Comparison of ENCODE assay signal across 11 mouse cellular contexts in the genomic region with DNA sequence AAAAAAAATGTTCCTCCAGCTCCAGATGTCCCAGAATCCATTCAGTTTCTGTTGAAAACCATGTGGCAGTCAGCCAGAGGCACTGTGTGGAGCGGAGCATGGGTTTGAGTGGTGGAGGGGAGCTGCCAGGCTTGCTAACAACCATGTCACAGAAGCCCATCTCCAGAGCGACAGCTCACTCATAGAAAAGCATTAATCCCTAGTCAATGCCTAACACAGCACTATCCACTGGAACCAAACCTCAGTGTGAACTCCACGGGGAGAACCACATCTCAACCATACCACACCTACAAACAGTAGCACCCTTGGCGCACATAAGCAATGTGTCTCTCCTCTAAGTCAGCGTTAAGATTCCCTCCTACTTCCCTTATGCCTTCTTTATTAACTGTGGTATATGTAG. TPM values are rescaled to one million over a fixed set of nuclear protein-coding genes. Genes with fewer than 3 reads are reported as not detected.
DNase-seq lines count a peak whose midpoint lies in the region; ATAC-seq lines count a peak whose summit lies in the region.
"Had no signal": no experiment of that assay in that cellular context is flagged by ENCODE, and none has a peak within 500 bp of the region (broad histone marks: within the 10 kb centered on the region; RNA-seq: fewer than 3 reads in every experiment).

Gene 4930402F06Rik, minus strand, starts transcription at position 80 of the 400 bp plus-strand sequence.

- H3K4me1 ChIP-seq in kidney, embryonic 16.5 days (ENCODE audit: insufficient read depth, low read length), result no peaks in the 10 kb centered on the region; the same call in 1 of the 2 replicates

- WGBS in kidney, embryonic 16.5 days, result 78% methylated on average over 5 of the region's 5 CpGs

- no peaks in the 10 kb centered on the region for H3K27me3 ChIP-seq in kidney, embryonic 16.5 days (ENCODE audit: insufficient read depth, low read length)
- H3K27me3 ChIP-seq: embryonic facial prominence, embryonic 13.5 days had no signal

- H3K36me3 ChIP-seq in kidney, embryonic 16.5 days (ENCODE audit: insufficient read depth, low read length), result 0 out of 2 replicates have a peak, but pooled peaks cover 3% of the 10 kb centered on the region

- H3K4me3 ChIP-seq in kidney, embryonic 16.5 days (ENCODE audit: low read length), result no peak within 1 kb of the TSS
- H3K4me3 ChIP-seq: embryonic facial prominence, embryonic 13.5 days had no signal

- no peaks in the 10 kb centered on the region for H3K9me3 ChIP-seq in kidney, embryonic 16.5 days (ENCODE audit: low read length)
- H3K9me3 ChIP-seq: embryonic facial prominence, embryonic 13.5 days had no signal

- H3K4me2 ChIP-seq in kidney, embryonic 16.5 days (replicated peaks; ENCODE audit: low read depth, low read length), result no peak within 1 kb of the TSS
- H3K4me2 ChIP-seq: embryonic facial prominence, embryonic 13.5 days had no signal

- H3K9ac ChIP-seq in kidney, embryonic 16.5 days (replicated peaks; ENCODE audit: low read length), result no peak within 1 kb of the TSS
- H3K9ac ChIP-seq: embryonic facial prominence, embryonic 13.5 days had no signal

- DNase-seq in cerebellum, postnatal 10 days, result peak; percentile 53 to 64
- DNase-seq in cerebellum, adult 11 months, result no peak
- peak; percentile 35 for DNase-seq in layer of hippocampus, adult 11-12 months (ENCODE audit: low spot score)
- no peak for DNase-seq in layer of hippocampus, adult 9-10 months (ENCODE audit: low spot score)
- DNase-seq in layer of hippocampus, postnatal 14 days (ENCODE audit: low spot score in 2 of 2), result peak; percentile 32 to 42
- DNase-seq in right cerebral cortex, postnatal 10 days (ENCODE audit: low spot score in 2 of 2), result peak; percentile 64 to 66
- no peak for DNase-seq in embryo, embryonic 11 days

- no peak for ATAC-seq in kidney, embryonic 16.5 days (ENCODE audit: low FRiP score, low TSS enrichment)

- no peak within 1 kb of the TSS for H3K27ac ChIP-seq in kidney, embryonic 16.5 days (ENCODE audit: low read length)
- H3K27ac ChIP-seq: embryonic facial prominence, embryonic 13.5 days had no signal

RNA-seq across cellular contexts. Expression of gene 4930402F06Rik, which starts in this region (rescaled TPM):
- not detected for total RNA-seq in layer of hippocampus, postnatal 14 days (2021)
- not detected in 2 replicates for polyA plus RNA-seq in kidney, embryonic 16.5 days (2015; fragmentation: Nextera tagmentation; extraction: Ambion mirVana)
- total RNA-seq: megakaryocyte-erythroid progenitor cell, adult 5-6 weeks had no signal
- polyA plus RNA-seq: embryonic facial prominence, embryonic 13.5 days; spleen, adult 2 months had no signal

Comparison
In these comparisons a context has a peak if more than half of its experiments do, and no peak if none do; other contexts are left out.
1. DNase-seq: peak in cerebellum, postnatal 10 days (2 of 2), layer of hippocampus, adult 11-12 months (single experiment) and right cerebral cortex, postnatal 10 days (2 of 2); none in cerebellum, adult 11 months (single experiment), layer of hippocampus, adult 9-10 months (single experiment) and embryo, embryonic 11 days (single experiment).
2. Peak in DNase-seq in layer of hippocampus, postnatal 14 days; RNA of the gene not detected or under 1 TPM.